Mouse (Mus musculus): ENCODE measurements around the gene Cd300ld. TPM values are rescaled to one million over a fixed set of nuclear protein-coding genes. Genes with fewer than 3 reads are reported as not detected.
"Not testable (repeated sequence)": the region's sequence is repeated elsewhere in the genome, so short reads cannot be mapped to it uniquely, and the experiment has no call there.

The Cd300ld gene
- 0.19 and 0.34 TPM in 2 replicates for polyA plus RNA-seq (2015; fragmentation: Nextera tagmentation; extraction: Ambion mirVana)

- Histone ChIP-seq H3K27me3 (replicated peaks) (no peaks in the 10 kb centered on the region), H3K4me1 (replicated peaks) (no peaks in the 10 kb centered on the region), H3K9me3 (no peaks in the 10 kb centered on the region), H3K27ac (no peak within 1 kb of the TSS), H3K9ac (no peak within 1 kb of the TSS), H3K4me2 (replicated peaks) (no peak within 1 kb of the TSS), H3K36me3 (no peaks in the 10 kb centered on the region), H3K4me3 (replicated peaks) (no peak within 1 kb of the TSS)
- 67% methylated on average over 4 of the region's 4 CpGs for WGBS
- ATAC-seq: no peak
These were observed at the start of gene Cd300ld for GRCm38 (mm10) chr11:114989793-114990192. Gene Cd300ld, minus strand, starts transcription at chr11:114989922.

GRCm38 (mm10) chr11:115037669-115038068 lies 47.9 kb upstream of the Cd300ld start, which contains the start of gene Cd300ld5:
Gene Cd300ld5, minus strand, starts transcription at chr11:115037769.
- not testable (repeated sequence) for H3K9ac ChIP-seq; H3K4me2 ChIP-seq (replicated peaks); H3K27me3 ChIP-seq (replicated peaks); H3K9me3 ChIP-seq; H3K4me3 ChIP-seq (replicated peaks); ATAC-seq; H3K4me1 ChIP-seq (replicated peaks); H3K27ac ChIP-seq; H3K36me3 ChIP-seq
- WGBS: no CpG with 5 or more reads among the region's 6 CpGs

DNA sequence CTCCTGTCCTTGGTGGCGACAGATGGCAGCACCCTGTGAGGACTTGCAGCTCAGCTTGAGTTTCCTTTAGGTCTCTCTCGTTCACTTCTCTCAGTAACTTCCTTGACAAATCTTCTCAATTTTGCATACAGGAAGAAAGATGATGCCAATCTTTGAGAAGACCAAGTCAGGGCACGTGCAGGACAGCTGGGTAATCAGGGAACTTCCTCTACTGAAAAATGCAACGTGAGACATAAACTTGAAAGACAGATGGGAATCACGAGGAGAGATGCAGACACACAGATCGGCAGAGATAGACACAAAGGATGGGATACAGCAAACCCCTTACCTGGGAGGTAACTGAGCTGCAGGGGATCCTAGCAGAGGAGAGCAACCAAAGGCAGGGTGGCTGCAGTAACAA lies 37.2 kb upstream of the Cd300ld start, which contains the start of gene Cd300ld4:
Gene Cd300ld4, minus strand, starts transcription at position 101 of the 400 bp plus-strand sequence.
- not testable (repeated sequence) for ATAC-seq; H3K9ac ChIP-seq; H3K9me3 ChIP-seq; H3K27ac ChIP-seq; H3K4me1 ChIP-seq (replicated peaks); H3K4me2 ChIP-seq (replicated peaks); H3K4me3 ChIP-seq (replicated peaks); H3K27me3 ChIP-seq (replicated peaks); H3K36me3 ChIP-seq
- no CpG with 5 or more reads among the region's 6 CpGs for WGBS

- H3K9me3 ChIP-seq; ATAC-seq; H3K27me3 ChIP-seq (replicated peaks); H3K36me3 ChIP-seq; H3K9ac ChIP-seq; H3K4me1 ChIP-seq (replicated peaks); H3K4me2 ChIP-seq (replicated peaks); H3K27ac ChIP-seq; H3K4me3 ChIP-seq (replicated peaks): not testable (repeated sequence)
- no CpG with 5 or more reads among the region's 7 CpGs for WGBS
These were observed 26.4 kb upstream of the Cd300ld start, which contains the start of gene Cd300ld2 for GRCm38 (mm10) chr11:115016093-115016492. Gene Cd300ld2, minus strand, starts transcription at chr11:115016193.

DNA sequence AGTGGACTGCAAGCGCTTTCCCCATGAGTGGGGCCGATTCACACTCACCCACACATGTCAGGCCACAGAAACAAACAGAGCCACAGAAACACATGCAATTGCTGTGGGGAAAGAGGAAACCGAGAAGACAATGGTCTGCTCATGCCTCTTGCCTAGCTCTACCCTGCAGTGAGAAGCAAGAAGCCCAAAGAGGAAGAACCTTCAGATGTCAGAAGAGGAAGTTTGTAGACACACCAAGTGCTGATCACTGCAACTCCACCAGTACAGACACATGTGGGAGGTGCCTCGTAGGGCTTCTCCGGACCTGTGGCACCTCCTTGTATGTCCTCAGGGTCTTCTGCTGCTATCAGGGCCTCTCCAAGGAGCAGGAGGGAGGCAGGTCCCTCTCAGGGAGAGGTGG lies 14.3 kb upstream of the Cd300ld start:
- ATAC-seq: no peak
- H3K36me3 ChIP-seq: no peaks in the 10 kb centered on the region
- H3K27me3 ChIP-seq (replicated peaks): no peaks in the 10 kb centered on the region
- H3K27ac ChIP-seq: no peak overlapping the region
- H3K9ac ChIP-seq: no peak overlapping the region
- H3K4me2 ChIP-seq (replicated peaks): no peak overlapping the region
- H3K4me3 ChIP-seq (replicated peaks): no peak overlapping the region
- WGBS: 86% methylated on average over 5 of the region's 5 CpGs
- H3K4me1 ChIP-seq (replicated peaks): no peaks in the 10 kb centered on the region
- no peaks in the 10 kb centered on the region for H3K9me3 ChIP-seq

DNA sequence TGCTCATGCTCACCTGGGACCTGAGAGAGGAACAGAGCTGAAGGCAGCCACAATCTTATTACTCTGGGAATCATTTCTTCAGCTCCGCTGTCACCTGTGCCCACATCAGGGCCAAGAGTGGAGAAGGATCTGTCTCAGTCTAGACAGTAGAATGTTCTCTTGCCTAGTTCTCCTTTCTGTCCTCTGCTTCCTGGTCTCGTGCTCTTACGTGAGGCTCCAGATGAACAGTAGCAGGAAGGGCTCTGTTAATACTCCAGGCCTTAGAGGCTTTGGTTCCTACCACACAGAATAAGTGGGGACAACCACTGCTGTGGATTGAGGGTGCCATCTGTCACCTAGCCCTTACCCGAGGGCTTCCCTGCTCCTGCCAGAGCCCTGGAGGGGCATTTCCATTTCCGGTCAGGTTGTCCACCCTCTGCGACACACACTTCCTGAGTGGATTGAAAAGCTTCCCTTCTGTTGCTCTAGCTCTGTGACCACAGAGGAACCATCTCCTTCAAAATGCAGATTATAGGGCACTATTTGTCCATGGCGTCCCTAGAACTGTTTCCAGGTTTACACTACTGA lies 11.8 kb upstream of the Cd300ld start, which contains the start of gene Cd300c2:
Gene Cd300c2, minus strand, starts transcription at position 407 of the 567 bp plus-strand sequence.
- H3K4me1 ChIP-seq (replicated peaks): no peaks in the 10 kb centered on the region
- 76% methylated on average over 7 of the region's 7 CpGs for WGBS
- H3K9ac ChIP-seq: no peak within 1 kb of the TSS
- no peaks in the 10 kb centered on the region for H3K27me3 ChIP-seq (replicated peaks)
- no peak within 1 kb of the TSS for H3K4me2 ChIP-seq (replicated peaks)
- H3K36me3 ChIP-seq: no peaks in the 10 kb centered on the region
- no peaks in the 10 kb centered on the region for H3K9me3 ChIP-seq
- no peak within 1 kb of the TSS for H3K27ac ChIP-seq
- no peak within 1 kb of the TSS for H3K4me3 ChIP-seq (replicated peaks)
- ATAC-seq: no peak

GRCm38 (mm10) chr11:114981866-114982265 lies 7.9 kb downstream of the Cd300ld start:
- no peaks in the 10 kb centered on the region for H3K27me3 ChIP-seq (replicated peaks)
- 68% methylated on average over 4 of the region's 4 CpGs for WGBS
- H3K4me3 ChIP-seq (replicated peaks): no peak overlapping the region
- no peak overlapping the region for H3K27ac ChIP-seq
- no peak overlapping the region for H3K4me2 ChIP-seq (replicated peaks)
- no peaks in the 10 kb centered on the region for H3K36me3 ChIP-seq
- no peaks in the 10 kb centered on the region for H3K4me1 ChIP-seq (replicated peaks)
- ATAC-seq: no peak
- H3K9me3 ChIP-seq: no peaks in the 10 kb centered on the region
- no peak overlapping the region for H3K9ac ChIP-seq

- no peaks in the 10 kb centered on the region for H3K36me3 ChIP-seq
- no peaks in the 10 kb centered on the region for H3K9me3 ChIP-seq
- no peaks in the 10 kb centered on the region for H3K27me3 ChIP-seq (replicated peaks)
- H3K4me2 ChIP-seq (replicated peaks): no peak overlapping the region
- no peak overlapping the region for H3K4me3 ChIP-seq (replicated peaks)
- 79% methylated on average over 10 of the region's 10 CpGs for WGBS
- H3K9ac ChIP-seq: no peak overlapping the region
- ATAC-seq: no peak
- no peak overlapping the region for H3K27ac ChIP-seq
- no peaks in the 10 kb centered on the region for H3K4me1 ChIP-seq (replicated peaks)
These were observed 17.0 kb downstream of the Cd300ld start for GRCm38 (mm10) chr11:114972726-114973125.

GRCm38 (mm10) chr11:114968752-114969207 lies 20.9 kb downstream of the Cd300ld start, which contains the start of gene Cd300c:
Gene Cd300c, minus strand, starts transcription at chr11:114969157.
- Histone ChIP-seq H3K4me2 (replicated peaks) (no peak within 1 kb of the TSS), H3K27me3 (replicated peaks) (no peaks in the 10 kb centered on the region), H3K9ac (no peak within 1 kb of the TSS), H3K9me3 (no peaks in the 10 kb centered on the region), H3K4me3 (replicated peaks) (no peak within 1 kb of the TSS), H3K36me3 (no peaks in the 10 kb centered on the region), H3K4me1 (replicated peaks) (no peaks in the 10 kb centered on the region), H3K27ac (no peak within 1 kb of the TSS)
- no peak for ATAC-seq
- WGBS: 83% methylated on average over 9 of the region's 9 CpGs

DNA sequence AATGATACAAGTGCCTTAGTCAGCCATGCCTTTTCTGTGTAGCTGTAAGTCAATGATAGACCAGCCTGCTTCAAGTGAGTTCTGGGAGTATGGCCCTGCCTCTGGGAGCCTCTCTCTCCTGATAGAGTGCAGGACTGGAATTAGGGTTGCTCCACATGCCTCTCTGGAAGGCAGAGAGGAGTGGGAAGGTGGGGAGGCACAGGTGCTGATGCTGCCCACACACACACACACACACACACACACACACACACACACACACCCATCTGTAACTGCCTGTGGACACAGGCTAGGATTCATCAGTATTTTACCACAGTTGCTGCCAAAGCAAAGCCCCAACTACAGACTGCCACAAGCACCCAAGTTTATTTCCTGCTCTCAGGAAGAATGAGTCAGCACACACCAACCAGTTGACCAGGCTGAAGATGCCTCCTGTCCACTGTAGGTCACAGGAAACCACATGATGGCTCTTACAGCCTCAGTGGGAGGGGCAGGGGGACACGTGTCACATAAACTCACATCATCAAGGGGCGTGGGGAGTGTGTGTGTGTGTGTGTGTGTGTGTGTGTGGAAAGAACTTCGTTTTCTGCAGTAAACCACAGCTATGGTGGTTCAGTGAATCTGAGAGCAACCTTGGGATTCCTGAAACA lies 24.4 kb downstream of the Cd300ld start:
- H3K9me3 ChIP-seq: no peaks in the 10 kb centered on the region
- 50% methylated on average over 3 of the region's 3 CpGs for WGBS
- no peaks in the 10 kb centered on the region for H3K27me3 ChIP-seq (replicated peaks)
- ATAC-seq: no peak
- no peak overlapping the region for H3K4me2 ChIP-seq (replicated peaks)
- no peaks in the 10 kb centered on the region for H3K4me1 ChIP-seq (replicated peaks)
- H3K9ac ChIP-seq: no peak overlapping the region
- H3K27ac ChIP-seq: no peak overlapping the region
- no peak overlapping the region for H3K4me3 ChIP-seq (replicated peaks)
- no peaks in the 10 kb centered on the region for H3K36me3 ChIP-seq

DNA sequence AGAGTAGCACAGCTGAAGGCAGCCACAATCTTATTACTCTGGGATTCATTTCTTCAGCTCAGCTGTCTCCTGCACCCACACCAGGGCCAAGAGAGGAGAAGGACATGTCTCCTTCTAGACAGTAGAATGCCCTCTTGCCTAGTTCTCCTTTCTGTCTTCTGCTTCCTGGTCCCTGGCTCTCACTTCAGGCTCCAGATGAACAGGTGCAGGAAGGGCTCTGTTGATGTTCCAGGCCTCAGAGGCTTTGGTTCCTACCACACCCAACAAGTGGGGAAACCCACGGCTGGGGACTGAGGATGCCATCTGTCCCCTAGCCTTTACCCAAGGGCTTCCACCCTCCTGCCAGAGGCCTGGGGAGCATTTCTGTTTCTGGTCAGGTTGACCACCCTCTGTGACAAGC lies 29.4 kb downstream of the Cd300ld start:
- Histone ChIP-seq H3K4me2 (replicated peaks) (no peak overlapping the region), H3K9ac (no peak overlapping the region), H3K36me3 (no peaks in the 10 kb centered on the region), H3K4me3 (replicated peaks) (no peak overlapping the region), H3K27ac (no peak overlapping the region), H3K4me1 (replicated peaks) (no peaks in the 10 kb centered on the region), H3K27me3 (replicated peaks) (no peaks in the 10 kb centered on the region), H3K9me3 (no peaks in the 10 kb centered on the region)
- WGBS: 65% methylated on average over 1 of the region's 1 CpGs
- ATAC-seq: no peak

- no peaks in the 10 kb centered on the region for H3K36me3 ChIP-seq
- H3K27me3 ChIP-seq (replicated peaks): no peaks in the 10 kb centered on the region
- H3K4me2 ChIP-seq (replicated peaks): no peak within 1 kb of the TSS
- no peak within 1 kb of the TSS for H3K4me3 ChIP-seq (replicated peaks)
- H3K9me3 ChIP-seq: no peaks in the 10 kb centered on the region
- no peak within 1 kb of the TSS for H3K9ac ChIP-seq
- no peak within 1 kb of the TSS for H3K27ac ChIP-seq
- no peaks in the 10 kb centered on the region for H3K4me1 ChIP-seq (replicated peaks)
- 46% methylated on average over 6 of the region's 6 CpGs for WGBS
- no peak for ATAC-seq
These were observed 55.6 kb downstream of the Cd300ld start, which contains the start of gene Cd300lb for GRCm38 (mm10) chr11:114934144-114934543. Gene Cd300lb, minus strand, starts transcription at chr11:114934386.

GRCm38 (mm10) chr11:114933591-114933990 lies 56.1 kb downstream of the Cd300ld start:
- Histone ChIP-seq H3K36me3 (no peaks in the 10 kb centered on the region), H3K27me3 (replicated peaks) (no peaks in the 10 kb centered on the region), H3K4me2 (replicated peaks) (no peak overlapping the region), H3K9ac (no peak overlapping the region), H3K4me3 (replicated peaks) (no peak overlapping the region), H3K4me1 (replicated peaks) (no peaks in the 10 kb centered on the region), H3K9me3 (no peaks in the 10 kb centered on the region), H3K27ac (no peak overlapping the region)
- WGBS: 47% methylated on average over 4 of the region's 4 CpGs
- no peak for ATAC-seq

Data from intestine, embryonic 15.5 days (tissue).